Mouse (Mus musculus): ENCODE data around the gene Capn15. TPM values are rescaled to one million over a fixed set of nuclear protein-coding genes. Genes with fewer than 3 reads are reported as not detected.

Gene Capn15
- polyA plus RNA-seq, 1 experiment from 2014 or later, result 34.3 TPM

GRCm38 (mm10) chr17:25948051-25948450, 37.5 kb downstream of the Capn15 start:
- Histone ChIP-seq H3K4me1 (peaks cover 46% of the 10 kb centered on the region), H3K36me3 (replicated peaks) (no peaks in the 10 kb centered on the region), H3K27ac (replicated peaks) (peak overlapping the region; percentile 71; the same call in 1 of the 2 replicates), H3K9me3 (no peaks in the 10 kb centered on the region), H3K4me3 (no peak overlapping the region), H3K27me3 (replicated peaks; ENCODE audit: low read depth, poor library complexity, severe bottlenecking) (peaks cover 36% of the 10 kb centered on the region)
- WGBS, result 82% methylated on average over 8 of the region's 8 CpGs
- no peak for DNase-seq (ENCODE audit: low spot score)

GRCm38 (mm10) chr17:25947576-25947975, 38.0 kb downstream of the Capn15 start:
- Histone ChIP-seq H3K4me1 (peaks cover 49% of the 10 kb centered on the region), H3K27ac (replicated peaks) (peak overlapping the region; percentile 71)
- 86% methylated on average over 4 of the region's 4 CpGs for WGBS

GRCm38 (mm10) chr17:25946891-25947290, 38.7 kb downstream of the Capn15 start:
- peaks cover 51% of the 10 kb centered on the region for H3K4me1 ChIP-seq
- 82% methylated on average over 8 of the region's 8 CpGs for WGBS

More at GRCm38 (mm10) chr17:25947576-25947975, 38.0 kb downstream of the Capn15 start:
- Histone ChIP-seq H3K4me3 (no peak overlapping the region), H3K36me3 (replicated peaks) (no peaks in the 10 kb centered on the region), H3K27me3 (replicated peaks; ENCODE audit: low read depth, poor library complexity, severe bottlenecking) (peaks cover 32% of the 10 kb centered on the region), H3K9me3 (no peaks in the 10 kb centered on the region)
- no peak for DNase-seq (ENCODE audit: low spot score)

GRCm38 (mm10) chr17:25946349-25946748, 39.2 kb downstream of the Capn15 start:
- H3K27ac ChIP-seq (replicated peaks), result no peak overlapping the region; the same call in 1 of the 2 replicates
- peaks cover 49% of the 10 kb centered on the region for H3K4me1 ChIP-seq
- H3K9me3 ChIP-seq, result no peaks in the 10 kb centered on the region
- H3K4me3 ChIP-seq, result no peak overlapping the region
- WGBS, result 75% methylated on average over 7 of the region's 7 CpGs
- DNase-seq (ENCODE audit: low spot score), result no peak
- peaks cover 19% of the 10 kb centered on the region for H3K27me3 ChIP-seq (replicated peaks; ENCODE audit: low read depth, poor library complexity, severe bottlenecking)
- no peaks in the 10 kb centered on the region for H3K36me3 ChIP-seq (replicated peaks)

More at GRCm38 (mm10) chr17:25946891-25947290, 38.7 kb downstream of the Capn15 start:
- Histone ChIP-seq H3K36me3 (replicated peaks) (no peaks in the 10 kb centered on the region), H3K27me3 (replicated peaks; ENCODE audit: low read depth, poor library complexity, severe bottlenecking) (peaks cover 25% of the 10 kb centered on the region), H3K4me3 (peak overlapping the region; percentile 11; the same call in 1 of the 2 replicates), H3K27ac (replicated peaks) (no peak overlapping the region), H3K9me3 (no peaks in the 10 kb centered on the region)
- no peak for DNase-seq (ENCODE audit: low spot score)

- 62% methylated on average over 9 of the region's 9 CpGs for WGBS
- H3K9me3 ChIP-seq, result no peaks in the 10 kb centered on the region
- H3K27me3 ChIP-seq (replicated peaks; ENCODE audit: low read depth, poor library complexity, severe bottlenecking), result peaks cover 12% of the 10 kb centered on the region
- DNase-seq (ENCODE audit: low spot score), result no peak
- H3K27ac ChIP-seq (replicated peaks), result peak overlapping the region; percentile 45
- no peaks in the 10 kb centered on the region for H3K36me3 ChIP-seq (replicated peaks)
- H3K4me1 ChIP-seq, result peaks cover 50% of the 10 kb centered on the region
- H3K4me3 ChIP-seq, result no peak overlapping the region
These were observed 40.0 kb downstream of the Capn15 start for GRCm38 (mm10) chr17:25945517-25946155.

GRCm38 (mm10) chr17:25944366-25945163, 41.0 kb downstream of the Capn15 start, which contains the start of the genes Pigq and Nhlrc4:
TSS of gene Pigq (minus strand) at chr17:25944936.
TSS of gene Nhlrc4 (minus strand) at chr17:25944961.
- Histone ChIP-seq H3K27me3 (replicated peaks; ENCODE audit: low read depth, poor library complexity, severe bottlenecking) (peaks cover 1% of the 10 kb centered on the region), H3K36me3 (replicated peaks) (no peaks in the 10 kb centered on the region), H3K9me3 (no peaks in the 10 kb centered on the region), H3K4me3 (0 out of 2 replicates have a peak within 1 kb of the TSS, but pooled peaks have one; percentile 5), H3K27ac (replicated peaks) (peak within 1 kb of the TSS; percentile 51), H3K4me1 (peaks cover 56% of the 10 kb centered on the region)
- no peak for DNase-seq (ENCODE audit: low spot score)
- WGBS, result 51% methylated on average over 6 of the region's 6 CpGs

- Histone ChIP-seq H3K4me1 (peaks cover 57% of the 10 kb centered on the region), H3K9me3 (no peaks in the 10 kb centered on the region), H3K27me3 (replicated peaks; ENCODE audit: low read depth, poor library complexity, severe bottlenecking) (no peaks in the 10 kb centered on the region; the same call in 1 of the 2 replicates), H3K36me3 (replicated peaks) (peaks cover 5% of the 10 kb centered on the region), H3K27ac (replicated peaks) (peak overlapping the region; percentile 51; the same call in 1 of the 2 replicates), H3K4me3 (0 out of 2 replicates have a peak overlapping the region, but pooled peaks have one; percentile 5)
- WGBS, result 73% methylated on average over 9 of the region's 9 CpGs
- DNase-seq (ENCODE audit: low spot score), result no peak
These were observed 41.8 kb downstream of the Capn15 start for GRCm38 (mm10) chr17:25943769-25944168.

GRCm38 (mm10) chr17:25943221-25943620, 42.4 kb downstream of the Capn15 start:
- H3K27ac ChIP-seq (replicated peaks), result peak overlapping the region; percentile 51
- H3K4me3 ChIP-seq, result 0 out of 2 replicates have a peak overlapping the region, but pooled peaks have one; percentile 5
- no peak for DNase-seq (ENCODE audit: low spot score)
- peaks cover 57% of the 10 kb centered on the region for H3K4me1 ChIP-seq
- H3K36me3 ChIP-seq (replicated peaks), result peaks cover 8% of the 10 kb centered on the region
- 83% methylated on average over 3 of the region's 3 CpGs for WGBS
- no peaks in the 10 kb centered on the region; the same call in 1 of the 2 replicates for H3K27me3 ChIP-seq (replicated peaks; ENCODE audit: low read depth, poor library complexity, severe bottlenecking)
- H3K9me3 ChIP-seq, result no peaks in the 10 kb centered on the region

- Histone ChIP-seq H3K4me1 (peaks cover 57% of the 10 kb centered on the region), H3K27me3 (replicated peaks; ENCODE audit: low read depth, poor library complexity, severe bottlenecking) (no peaks in the 10 kb centered on the region; the same call in 1 of the 2 replicates), H3K27ac (replicated peaks) (peak overlapping the region; percentile 96), H3K9me3 (no peaks in the 10 kb centered on the region), H3K4me3 (peak overlapping the region; percentile 88), H3K36me3 (replicated peaks) (peaks cover 14% of the 10 kb centered on the region)
- DNase-seq (ENCODE audit: low spot score), result no peak
- WGBS, result 86% methylated on average over 2 of the region's 2 CpGs
These were observed 42.9 kb downstream of the Capn15 start for GRCm38 (mm10) chr17:25942597-25943151.

- Histone ChIP-seq H3K4me3 (peak overlapping the region; percentile 88), H3K27ac (replicated peaks) (peak overlapping the region; percentile 96), H3K9me3 (no peaks in the 10 kb centered on the region), H3K27me3 (replicated peaks; ENCODE audit: low read depth, poor library complexity, severe bottlenecking) (no peaks in the 10 kb centered on the region; the same call in 1 of the 2 replicates), H3K4me1 (peaks cover 57% of the 10 kb centered on the region), H3K36me3 (replicated peaks) (peaks cover 24% of the 10 kb centered on the region)
- peak; percentile 86 for DNase-seq (ENCODE audit: low spot score)
- WGBS, result 3% methylated on average over 54 of the region's 54 CpGs
These were observed 43.9 kb downstream of the Capn15 start for GRCm38 (mm10) chr17:25941511-25942241.

- 94% methylated on average over 1 of the region's 1 CpGs for WGBS
- peaks cover 94% of the 10 kb centered on the region for H3K36me3 ChIP-seq (replicated peaks)
- no peak overlapping the region for H3K4me3 ChIP-seq
- H3K9me3 ChIP-seq, result no peaks in the 10 kb centered on the region
- no peaks in the 10 kb centered on the region for H3K27me3 ChIP-seq (replicated peaks; ENCODE audit: low read depth, poor library complexity, severe bottlenecking)
- H3K27ac ChIP-seq (replicated peaks), result no peak overlapping the region
- H3K4me1 ChIP-seq, result peaks cover under 1% of the 10 kb centered on the region; the same call in 1 of the 2 replicates
- DNase-seq (ENCODE audit: low spot score), result no peak
These were observed 51.1 kb downstream of the Capn15 start for GRCm38 (mm10) chr17:25934526-25934925.
